Mouse (Mus musculus) forebrain, embryonic 12.5 days (tissue): ENCODE results near the gene Insl3. TPM values are rescaled to one million over a fixed set of nuclear protein-coding genes. Genes with fewer than 3 reads are reported as not detected.
A peak's percentile ranks its signal among the peaks of the same experiment; 100 is the strongest.
"Not testable (repeated sequence)": the region's sequence is repeated elsewhere in the genome, so short reads cannot be mapped to it uniquely, and the experiment has no call there.

ENCODE experiments used
- ATAC-seq: fragments of 200-750 bp; cut with Nextera tagmentation; 2 replicates; pipeline ENCODE4 v1.8.0; 2017; ENCODE audit warnings: moderate TSS enrichment; ENCODE audit not compliant: low FRiP score
- H3K27ac ChIP-seq: fragments of 300-500 bp; sonication (generic); 2 replicates; pipeline ENCODE4 v1.5.1; 2016; ENCODE audit warnings: mild to moderate bottlenecking
- H3K27me3 ChIP-seq: fragments of 300-500 bp; sonication (generic); 2 replicates; pipeline ENCODE4 v1.6.1; 2016; ENCODE audit warnings: mild to moderate bottlenecking
- H3K36me3 ChIP-seq: fragments of 300-500 bp; sonication (generic); replicated peaks from 2 replicates; pipeline ENCODE4 v1.6.1; 2016; ENCODE audit warnings: mild to moderate bottlenecking
- H3K4me1 ChIP-seq: fragments of 300-500 bp; sonication (generic); 2 replicates; pipeline ENCODE4 v1.6.1; 2016
- H3K4me2 ChIP-seq: fragments of 300-500 bp; sonication (generic); 2 replicates; pipeline ENCODE4 v1.6.1; 2016; ENCODE audit warnings: mild to moderate bottlenecking, moderate library complexity
- H3K4me3 ChIP-seq: fragments of 300-500 bp; sonication (generic); replicated peaks from 2 replicates; pipeline ENCODE4 v1.5.1; 2016; ENCODE audit warnings: mild to moderate bottlenecking
- H3K9ac ChIP-seq: fragments of 300-500 bp; sonication (generic); 2 replicates; pipeline ENCODE4 v1.6.1; 2016; ENCODE audit warnings: mild to moderate bottlenecking
- H3K9me3 ChIP-seq: fragments of 300-500 bp; sonication (generic); 2 replicates; pipeline ENCODE4 v1.6.1; 2016
- WGBS: fragments of 180-500 bp; shearing (Covaris S2); methylation state at CpG from one replicate; pipeline ENCODE4 v1.1.7; 2016; 5-methylcytosine and 5-hydroxymethylcytosine counted together
- polyA plus RNA-seq: library from polyadenylated mRNA; unstranded; fragments of >200 nt; fragmentation: Nextera tagmentation; extraction: Ambion mirVana; gene quantifications from 2 replicates; pipeline ENCODE4 v1.2.1, GENCODE M21; 2016

The Insl3 gene
- polyA plus RNA-seq, 1 experiment from 2014 or later, result not detected

GRCm38 (mm10) chr8:71679116-71679515 lies 9.9 kb upstream of the Insl3 start:
- H3K27ac ChIP-seq, result no peak overlapping the region
- no peak overlapping the region for H3K9ac ChIP-seq
- peaks cover 21% of the 10 kb centered on the region for H3K4me1 ChIP-seq
- WGBS, result 10% methylated on average over 16 of the region's 16 CpGs
- no peaks in the 10 kb centered on the region for H3K36me3 ChIP-seq
- no peaks in the 10 kb centered on the region for H3K9me3 ChIP-seq
- H3K4me3 ChIP-seq, result peak overlapping the region; percentile 24
- ATAC-seq, result no peak
- H3K27me3 ChIP-seq, result peaks cover 93% of the 10 kb centered on the region
- peak overlapping the region; percentile 43 for H3K4me2 ChIP-seq

DNA sequence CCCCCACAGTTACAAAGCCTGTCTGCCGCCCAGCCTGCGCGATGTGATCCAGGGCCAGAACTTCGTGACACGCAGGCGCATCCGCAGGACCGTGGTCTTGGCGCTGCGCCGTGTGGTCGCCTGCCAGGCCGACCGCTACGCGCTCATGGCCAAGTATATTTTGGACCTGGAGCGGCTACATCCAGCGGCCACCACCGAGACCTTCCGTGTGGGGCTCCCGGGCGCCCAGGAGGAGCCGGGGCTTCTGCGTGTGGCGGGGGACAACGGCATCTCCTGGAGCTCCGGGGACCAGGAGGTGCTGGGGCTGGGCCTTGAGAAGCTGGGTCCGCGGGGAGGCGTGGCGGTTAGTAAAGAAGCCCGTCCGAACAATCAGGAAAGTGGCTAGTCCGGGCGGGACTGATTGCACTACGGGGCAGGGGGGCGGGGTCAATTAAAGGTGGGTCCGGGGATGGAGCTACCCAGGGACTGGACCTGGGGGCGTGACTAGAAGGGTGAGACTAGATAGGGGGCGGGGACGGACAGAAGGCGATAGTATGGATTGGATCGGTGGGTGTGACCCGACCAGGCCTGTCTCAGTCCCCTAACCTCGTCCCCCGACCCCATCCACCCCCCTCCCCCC lies 9.4 kb upstream of the Insl3 start:
- H3K4me2 ChIP-seq, result peak overlapping the region; percentile 43
- no peak overlapping the region for H3K27ac ChIP-seq
- 1% methylated on average over 46 of the region's 46 CpGs for WGBS
- no peaks in the 10 kb centered on the region for H3K9me3 ChIP-seq
- no peaks in the 10 kb centered on the region for H3K36me3 ChIP-seq
- peaks cover 21% of the 10 kb centered on the region for H3K4me1 ChIP-seq
- peaks cover 98% of the 10 kb centered on the region for H3K27me3 ChIP-seq
- 0 out of 2 replicates have a peak overlapping the region, but pooled peaks have one; percentile 17 for H3K9ac ChIP-seq
- ATAC-seq, result no peak
- peak overlapping the region; percentile 24 for H3K4me3 ChIP-seq

DNA sequence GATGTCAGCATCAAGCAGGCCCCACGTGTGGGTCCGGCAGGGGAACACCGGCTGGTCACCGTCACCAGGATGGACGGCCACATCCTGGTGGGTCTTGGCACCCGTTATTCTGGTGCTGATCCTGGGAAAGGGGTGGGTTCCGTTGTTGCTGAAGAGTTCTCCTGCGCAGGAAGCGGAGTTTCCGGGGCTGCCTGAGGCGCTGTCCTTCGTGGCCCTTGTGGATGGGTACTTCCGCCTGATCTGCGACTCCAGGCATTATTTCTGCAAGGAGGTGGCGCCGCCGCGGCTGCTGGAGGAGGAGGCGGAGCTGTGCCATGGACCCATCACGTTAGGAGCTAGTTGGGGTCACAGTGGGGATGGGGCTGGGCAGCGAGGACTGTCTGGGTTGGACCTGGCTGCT lies 8.5 kb upstream of the Insl3 start:
- H3K27ac ChIP-seq, result no peak overlapping the region
- no peaks in the 10 kb centered on the region for H3K36me3 ChIP-seq
- H3K9ac ChIP-seq, result no peak overlapping the region
- no peak overlapping the region for H3K4me2 ChIP-seq
- H3K9me3 ChIP-seq, result no peaks in the 10 kb centered on the region
- H3K27me3 ChIP-seq, result peaks cover 100% of the 10 kb centered on the region
- WGBS, result 3% methylated on average over 21 of the region's 21 CpGs
- H3K4me1 ChIP-seq, result peaks cover 23% of the 10 kb centered on the region
- ATAC-seq, result no peak
- H3K4me3 ChIP-seq, result peak overlapping the region; percentile 7; the same call in 1 of the 2 replicates

DNA sequence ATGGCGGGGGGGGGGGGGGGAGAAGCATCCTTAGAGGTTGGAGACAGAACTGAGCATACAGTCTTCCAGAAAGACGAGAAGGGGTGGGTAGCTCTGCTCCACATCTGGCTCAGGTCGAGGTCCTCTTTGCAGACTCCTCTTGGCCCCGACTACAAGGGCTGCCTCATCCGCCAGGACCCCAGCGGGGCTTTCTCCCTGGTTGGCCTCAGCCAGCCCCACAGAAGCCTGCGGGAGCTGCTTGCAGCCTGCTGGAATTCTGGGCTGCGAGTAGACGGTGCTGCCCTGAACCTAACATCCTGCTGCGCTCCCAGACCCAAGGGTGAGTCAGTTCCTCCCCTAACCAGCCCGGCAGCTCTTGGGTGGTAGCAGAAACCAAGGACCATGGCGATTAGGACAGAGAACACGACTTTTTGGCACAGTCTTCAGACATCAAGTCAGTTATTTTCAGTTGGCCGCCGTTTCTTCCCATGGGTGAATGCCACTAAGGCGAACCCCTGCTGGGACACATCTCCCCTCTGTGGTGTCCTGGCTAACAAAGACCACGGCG lies 7.6 kb upstream of the Insl3 start:
- peaks cover 100% of the 10 kb centered on the region for H3K27me3 ChIP-seq
- no peak overlapping the region for H3K9ac ChIP-seq
- 2% methylated on average over 18 of the region's 18 CpGs for WGBS
- no peak for ATAC-seq
- no peaks in the 10 kb centered on the region for H3K9me3 ChIP-seq
- peaks cover 25% of the 10 kb centered on the region for H3K4me1 ChIP-seq
- no peaks in the 10 kb centered on the region for H3K36me3 ChIP-seq
- H3K4me2 ChIP-seq, result no peak overlapping the region
- H3K27ac ChIP-seq, result no peak overlapping the region
- no peak overlapping the region for H3K4me3 ChIP-seq

- Histone ChIP-seq H3K4me1 (peaks cover 24% of the 10 kb centered on the region), H3K27me3 (peaks cover 100% of the 10 kb centered on the region), H3K27ac (no peak overlapping the region), H3K4me2 (no peak overlapping the region), H3K4me3 (no peak overlapping the region), H3K9me3 (no peaks in the 10 kb centered on the region), H3K9ac (no peak overlapping the region), H3K36me3 (no peaks in the 10 kb centered on the region)
- WGBS, result 50% methylated on average over 12 of the region's 12 CpGs
- ATAC-seq, result no peak
Observed at GRCm38 (mm10) chr8:71682832-71683231, 6.2 kb upstream of the Insl3 start.

- Histone ChIP-seq H3K4me2 (no peak overlapping the region), H3K27me3 (peaks cover 100% of the 10 kb centered on the region), H3K9ac (no peak overlapping the region), H3K36me3 (no peaks in the 10 kb centered on the region), H3K4me3 (no peak overlapping the region), H3K27ac (no peak overlapping the region), H3K4me1 (peaks cover 20% of the 10 kb centered on the region), H3K9me3 (no peaks in the 10 kb centered on the region)
- WGBS, result 11% methylated on average over 10 of the region's 10 CpGs
- ATAC-seq, result no peak
Observed at GRCm38 (mm10) chr8:71684701-71685100, 4.3 kb upstream of the Insl3 start.

- peak overlapping the region; percentile 46 for H3K4me2 ChIP-seq
- H3K27ac ChIP-seq, result no peak overlapping the region
- under 1% methylated on average over 29 of the region's 29 CpGs for WGBS
- H3K9me3 ChIP-seq, result no peaks in the 10 kb centered on the region
- peak; percentile 12; the same call in 1 of the 2 replicates for ATAC-seq
- H3K36me3 ChIP-seq, result no peaks in the 10 kb centered on the region
- no peak overlapping the region for H3K9ac ChIP-seq
- H3K4me1 ChIP-seq, result peaks cover 17% of the 10 kb centered on the region
- peaks cover 100% of the 10 kb centered on the region for H3K27me3 ChIP-seq
- H3K4me3 ChIP-seq, result peak overlapping the region; percentile 32
Observed at GRCm38 (mm10) chr8:71685573-71685972, 3.4 kb upstream of the Insl3 start.

GRCm38 (mm10) chr8:71686143-71686734 lies 2.8 kb upstream of the Insl3 start:
- H3K9me3 ChIP-seq, result no peaks in the 10 kb centered on the region
- H3K27me3 ChIP-seq, result peaks cover 100% of the 10 kb centered on the region
- H3K36me3 ChIP-seq, result no peaks in the 10 kb centered on the region
- no peak overlapping the region for H3K27ac ChIP-seq
- peak overlapping the region; percentile 32 for H3K4me3 ChIP-seq
- no peak overlapping the region for H3K9ac ChIP-seq
- ATAC-seq, result peak; percentile 63
- under 1% methylated on average over 23 of the region's 23 CpGs for WGBS
- H3K4me1 ChIP-seq, result peaks cover 17% of the 10 kb centered on the region
- H3K4me2 ChIP-seq, result peak overlapping the region; percentile 46

DNA sequence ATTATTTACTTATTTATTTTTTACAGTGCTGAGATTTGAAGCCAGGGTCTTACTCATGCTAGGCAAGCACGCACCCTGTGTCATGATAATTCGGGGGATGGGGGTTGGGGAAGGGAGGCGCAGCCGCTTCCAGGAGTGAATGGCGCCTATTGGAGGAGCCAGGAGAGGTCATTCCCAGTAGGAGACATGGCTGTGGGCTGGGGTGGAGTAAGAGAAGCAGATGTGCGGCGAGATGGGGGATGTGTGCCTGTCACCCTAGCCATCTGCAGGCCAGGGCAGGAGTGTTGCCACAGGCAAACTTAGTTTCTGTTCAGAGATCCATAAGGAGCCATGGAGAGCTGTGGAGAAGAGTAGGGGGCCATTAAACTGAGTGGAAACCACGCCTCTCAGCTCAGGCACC lies 1.4 kb upstream of the Insl3 start:
- no peak overlapping the region for H3K4me2 ChIP-seq
- H3K27ac ChIP-seq, result no peak overlapping the region
- no peak for ATAC-seq
- whole genome bisulfite sequencing, result 2% methylated on average over 8 of the region's 8 CpGs
- H3K4me3 ChIP-seq, result no peak overlapping the region
- peaks cover 20% of the 10 kb centered on the region for H3K4me1 ChIP-seq
- no peak overlapping the region for H3K9ac ChIP-seq
- H3K27me3 ChIP-seq, result peaks cover 100% of the 10 kb centered on the region
- no peaks in the 10 kb centered on the region for H3K9me3 ChIP-seq
- no peaks in the 10 kb centered on the region for H3K36me3 ChIP-seq

GRCm38 (mm10) chr8:71692509-71692908 lies 3.5 kb downstream of the Insl3 start:
- H3K36me3 ChIP-seq, result no peaks in the 10 kb centered on the region
- WGBS, result 5% methylated on average over 30 of the region's 30 CpGs
- peaks cover 95% of the 10 kb centered on the region for H3K27me3 ChIP-seq
- H3K9me3 ChIP-seq, result no peaks in the 10 kb centered on the region
- no peak for ATAC-seq
- no peak overlapping the region for H3K27ac ChIP-seq
- H3K4me2 ChIP-seq, result peak overlapping the region; percentile 1; the same call in 1 of the 2 replicates
- peak overlapping the region; percentile 17 for H3K4me3 ChIP-seq
- H3K4me1 ChIP-seq, result peaks cover 15% of the 10 kb centered on the region
- H3K9ac ChIP-seq, result no peak overlapping the region

DNA sequence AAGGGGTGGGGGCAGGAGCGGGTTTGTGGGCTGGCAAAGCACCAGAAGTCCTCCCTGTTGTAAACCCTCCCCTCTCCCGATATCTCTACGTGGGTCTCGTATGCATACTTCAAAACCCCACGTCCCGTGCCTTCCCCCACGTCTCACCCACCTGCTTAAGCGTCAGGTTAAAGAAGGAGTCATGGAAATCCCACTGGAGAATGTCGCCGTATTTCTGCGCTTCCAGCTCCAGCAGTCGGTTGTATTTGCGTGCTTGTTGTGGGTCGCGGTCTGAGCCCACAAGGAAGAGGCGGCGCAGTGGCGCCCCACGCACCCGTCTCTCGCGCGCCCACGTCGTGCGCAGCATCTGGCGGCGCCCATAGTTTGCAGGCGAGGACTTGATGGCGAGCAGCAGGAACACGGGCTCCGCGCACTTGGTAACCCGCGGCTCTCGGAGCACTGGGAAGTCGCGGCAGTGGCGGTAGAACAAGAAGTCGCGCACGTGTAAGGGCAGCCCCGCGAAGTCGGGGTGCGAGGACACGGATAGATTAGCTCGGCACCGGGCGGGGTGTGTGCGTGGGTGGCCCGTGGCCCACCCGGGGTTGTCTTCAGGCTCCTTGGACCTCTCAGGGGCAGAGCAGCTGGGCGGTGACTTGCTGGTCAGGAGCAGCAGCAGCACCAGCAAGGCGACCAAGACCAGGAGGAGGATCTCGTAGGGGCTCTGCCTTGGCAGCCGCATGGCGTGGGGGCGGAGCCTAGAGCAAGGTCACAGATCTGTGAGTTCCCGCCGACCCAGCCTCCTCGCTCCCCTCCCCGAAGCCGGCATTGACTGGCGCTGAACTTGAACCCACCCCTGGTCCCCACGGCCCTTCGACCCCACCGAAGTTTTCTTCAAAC lies 4.4 kb downstream of the Insl3 start:
- H3K4me1 ChIP-seq, result peaks cover 12% of the 10 kb centered on the region
- H3K4me2 ChIP-seq, result peak overlapping the region; percentile 25
- no peaks in the 10 kb centered on the region for H3K36me3 ChIP-seq
- H3K27me3 ChIP-seq, result peaks cover 94% of the 10 kb centered on the region
- ATAC-seq, result no peak
- 9% methylated on average over 68 of the region's 68 CpGs for WGBS
- no peak overlapping the region for H3K27ac ChIP-seq
- H3K4me3 ChIP-seq, result peak overlapping the region; percentile 17
- no peaks in the 10 kb centered on the region for H3K9me3 ChIP-seq
- no peak overlapping the region for H3K9ac ChIP-seq

DNA sequence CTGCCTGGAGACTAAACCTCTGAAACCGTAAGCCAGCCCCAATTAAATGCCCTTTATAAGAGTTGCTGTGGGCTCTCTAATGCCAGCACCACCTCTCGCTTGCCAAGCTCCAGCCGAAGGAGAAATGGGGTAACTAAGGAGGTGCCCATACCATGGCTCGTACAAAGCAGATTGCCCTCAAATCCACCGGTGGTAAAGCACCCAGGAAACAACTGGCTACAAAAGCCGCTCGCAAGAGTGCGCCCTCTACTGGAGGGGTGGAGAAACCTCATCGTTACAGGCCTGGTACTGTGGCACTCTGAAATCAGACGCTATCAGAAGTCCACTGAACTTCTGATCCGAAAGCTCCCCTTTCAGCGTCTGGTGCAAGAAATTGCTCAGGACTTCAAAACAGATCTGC lies 6.4 kb downstream of the Insl3 start:
- H3K36me3 ChIP-seq, ATAC-seq, H3K27ac ChIP-seq, H3K9ac ChIP-seq, H3K4me2 ChIP-seq, H3K9me3 ChIP-seq, H3K4me3 ChIP-seq: not testable (repeated sequence)
- 62% methylated on average over 12 of the region's 12 CpGs for WGBS
- H3K27me3 ChIP-seq, result peaks cover 93% of the 10 kb centered on the region
- peaks cover 12% of the 10 kb centered on the region for H3K4me1 ChIP-seq
